Mouse (Mus musculus) heart, postnatal 0 days (tissue): ENCODE results near the gene Mrpl18. TPM values are rescaled to one million over a fixed set of nuclear protein-coding genes. Genes with fewer than 3 reads are reported as not detected.
"Not testable (repeated sequence)": the region's sequence is repeated elsewhere in the genome, so short reads cannot be mapped to it uniquely, and the experiment has no call there.

ENCODE experiments used
- ATAC-seq: fragments of 200-750 bp; cut with Nextera tagmentation; 2 replicates; pipeline ENCODE4 v1.8.0; 2017; ENCODE audit warnings: low read depth, moderate number of reproducible peaks, moderate library complexity; ENCODE audit not compliant: insufficient read depth
- DNase-seq: peaks from one replicate; pipeline ENCODE4 v3.0.0-alpha.2; 2016; ENCODE audit warnings: low spot score
- H3K27ac ChIP-seq: fragments of 300-500 bp; sonication (generic); 2 replicates; pipeline ENCODE4 v1.5.1; 2014; ENCODE audit warnings: low read depth, mild to moderate bottlenecking
- H3K27me3 ChIP-seq: fragments of 300-500 bp; sonication (generic); 2 replicates; pipeline ENCODE4 v1.6.1; 2014; ENCODE audit warnings: low read length, mixed read lengths; ENCODE audit not compliant: control insufficient read depth, insufficient read depth
- H3K36me3 ChIP-seq: fragments of 300-500 bp; sonication (generic); replicated peaks from 2 replicates; pipeline ENCODE4 v1.6.1; 2014; ENCODE audit warnings: low read length, mixed read lengths; ENCODE audit not compliant: control insufficient read depth, insufficient read depth
- H3K4me1 ChIP-seq: fragments of 300-500 bp; sonication (generic); 2 replicates; pipeline ENCODE4 v1.6.1; 2014; ENCODE audit warnings: antibody characterized with exemption; ENCODE audit not compliant: control insufficient read depth, insufficient read depth
- H3K4me2 ChIP-seq: fragments of 300-500 bp; sonication (generic); 2 replicates; pipeline ENCODE4 v1.6.1; 2014; ENCODE audit warnings: low read depth, mild to moderate bottlenecking, low read length, moderate library complexity
- H3K4me3 ChIP-seq: fragments of 300-500 bp; sonication (generic); 2 replicates; pipeline ENCODE4 v1.5.1; 2014; ENCODE audit warnings: low read depth, low read length
- H3K9ac ChIP-seq: fragments of 300-500 bp; sonication (generic); replicated peaks from 2 replicates; pipeline ENCODE4 v1.6.1; 2014; ENCODE audit warnings: low read depth, low read length, mixed read lengths
- H3K9me3 ChIP-seq: fragments of 300-500 bp; sonication (generic); replicated peaks from 2 replicates; pipeline ENCODE4 v1.6.1; 2016; ENCODE audit warnings: low read length; ENCODE audit not compliant: control insufficient read depth
- CTCF ChIP-seq: IDR thresholded peaks from 2 replicates; pipeline ENCODE4 v1.5.1; 2016; ENCODE audit warnings: antibody characterized with exemption, control low read depth, low read depth
- EP300 ChIP-seq: IDR thresholded peaks from 2 replicates; pipeline ENCODE4 v1.6.1; 2016; ENCODE audit warnings: antibody characterized with exemption, low read depth
- WGBS: fragments of 180-500 bp; shearing (Covaris S2); extraction: QIAGEN DNeasy Blood & Tissue Kit; methylation state at CpG from one replicate; pipeline ENCODE4 v1.1.7; 2014; 5-methylcytosine and 5-hydroxymethylcytosine counted together
- polyA plus RNA-seq: library from polyadenylated mRNA; unstranded; fragments of >200 nt; fragmentation: Nextera tagmentation; extraction: Ambion mirVana; gene quantifications from 2 replicates; pipeline ENCODE4 v1.2.1, GENCODE M21; 2015
- total RNA-seq: library from RNA; depleted of rRNA; stranded (reverse); fragments of >200 nt; gene quantifications from 2 replicates; pipeline ENCODE4 v1.2.3, GENCODE M21; 2014; ENCODE audit warnings: low replicate concordance

The Mrpl18 gene
- total and polyA plus RNA-seq, 2 experiments from 2014 or later = 77.5 to 276 TPM

DNA sequence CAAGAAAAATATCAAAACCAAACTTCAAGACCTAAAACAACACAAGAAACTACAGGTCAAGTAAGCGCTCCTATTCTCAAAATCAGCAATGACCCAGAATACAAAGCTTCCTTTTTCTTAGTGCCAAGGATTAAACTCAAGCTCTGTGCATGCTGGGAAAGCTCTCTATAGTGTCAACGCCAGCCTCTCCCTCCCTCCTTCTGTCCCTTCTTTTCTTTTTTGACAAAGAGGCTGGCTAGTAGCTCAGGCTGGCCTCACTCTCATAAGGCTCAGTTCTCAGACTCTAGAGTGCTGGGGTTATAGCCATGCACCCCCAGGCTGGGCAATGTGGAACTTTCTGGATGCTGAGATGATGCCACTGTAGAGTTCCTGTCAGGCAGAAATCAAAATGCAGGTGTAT lies 21.9 kb upstream of the Mrpl18 start:
- Histone ChIP-seq H3K27ac (no peak overlapping the region), H3K4me2 (no peak overlapping the region), H3K4me3 (no peak overlapping the region), H3K27me3 (no peaks in the 10 kb centered on the region), H3K4me1 (no peaks in the 10 kb centered on the region), H3K36me3 (no peaks in the 10 kb centered on the region), H3K9me3 (no peaks in the 10 kb centered on the region), H3K9ac (no peak overlapping the region)
- 56% methylated on average over 2 of the region's 2 CpGs for WGBS
- ATAC-seq = no peak
- TF ChIP-seq EP300 = no peak
- TF ChIP-seq CTCF = no peak
- DNase-seq = no peak

DNA sequence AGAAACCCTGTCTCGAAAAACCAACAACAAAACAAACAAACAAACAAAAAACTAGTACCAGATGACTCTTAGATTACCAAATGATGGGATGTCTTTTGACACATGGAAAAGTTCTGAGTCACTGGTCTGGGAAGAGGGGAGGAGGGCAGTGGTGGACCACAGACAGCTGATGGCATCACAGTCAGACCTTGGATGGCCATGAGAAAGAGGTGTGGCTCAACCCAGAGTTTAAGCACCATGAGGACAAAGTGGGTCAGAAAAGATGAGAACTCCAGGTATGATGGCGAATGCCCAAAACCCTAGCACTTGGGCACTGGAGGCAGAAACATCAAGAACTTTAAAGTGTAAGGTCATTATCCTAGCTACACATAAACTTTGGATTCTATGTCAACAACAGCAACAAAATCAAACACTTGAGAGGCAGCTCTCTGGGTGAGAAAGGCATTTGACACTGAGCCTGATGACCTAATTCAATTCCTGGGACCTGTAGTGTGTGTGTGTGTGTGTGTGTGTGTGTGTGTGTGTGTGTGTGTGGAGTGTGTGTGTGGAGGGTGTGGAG lies 21.3 kb upstream of the Mrpl18 start:
- WGBS = 68% methylated on average over 2 of the region's 2 CpGs
- TF ChIP-seq CTCF = no peak
- TF ChIP-seq EP300 = no peak
- no peak for ATAC-seq

DNA sequence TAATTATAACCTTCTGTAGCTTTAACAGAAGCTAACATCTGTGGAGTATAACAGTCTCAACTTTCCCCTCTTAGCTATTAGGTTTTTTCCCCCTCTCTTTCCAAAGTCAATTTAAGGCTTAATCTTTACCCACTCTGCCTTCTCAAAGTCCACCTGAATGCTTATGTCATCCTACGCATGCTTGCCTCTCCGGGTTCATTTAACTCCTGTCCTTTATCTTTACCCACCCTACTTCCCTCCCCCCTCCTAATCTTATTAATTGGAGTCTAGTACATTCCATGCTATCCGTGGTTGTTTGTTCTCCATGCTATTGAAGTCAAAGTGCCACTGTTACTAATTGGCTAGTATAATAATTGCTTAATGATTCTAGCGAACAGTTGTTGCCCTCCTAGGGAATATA lies 19.6 kb upstream of the Mrpl18 start:
- H3K4me2 ChIP-seq = no peak overlapping the region
- no peaks in the 10 kb centered on the region for H3K27me3 ChIP-seq
- 61% methylated on average over 4 of the region's 4 CpGs for WGBS
- H3K9me3 ChIP-seq = no peaks in the 10 kb centered on the region
- ATAC-seq (no peak), DNase-seq (no peak)
- no peak overlapping the region for H3K27ac ChIP-seq
- no peak overlapping the region for H3K9ac ChIP-seq
- no peaks in the 10 kb centered on the region for H3K36me3 ChIP-seq
- TF ChIP-seq CTCF = no peak
- no peak for TF ChIP-seq EP300
- no peak overlapping the region for H3K4me3 ChIP-seq
- H3K4me1 ChIP-seq = no peaks in the 10 kb centered on the region

More for the DNA sequence above, 21.3 kb upstream of the Mrpl18 start:
- Histone ChIP-seq H3K4me3 (no peak overlapping the region), H3K36me3 (no peaks in the 10 kb centered on the region), H3K27ac (no peak overlapping the region), H3K4me2 (no peak overlapping the region), H3K4me1 (no peaks in the 10 kb centered on the region), H3K27me3 (no peaks in the 10 kb centered on the region), H3K9ac (no peak overlapping the region), H3K9me3 (no peaks in the 10 kb centered on the region)
- no peak for DNase-seq

- H3K9ac ChIP-seq, H3K36me3 ChIP-seq, H3K4me1 ChIP-seq, H3K27me3 ChIP-seq, H3K4me3 ChIP-seq, H3K9me3 ChIP-seq, DNase-seq, ATAC-seq, H3K4me2 ChIP-seq, H3K27ac ChIP-seq: not testable (repeated sequence)
- WGBS = 85% methylated on average over 5 of the region's 5 CpGs
Observed at GRCm38 (mm10) chr17:12931576-12931975, 15.4 kb upstream of the Mrpl18 start.

DNA sequence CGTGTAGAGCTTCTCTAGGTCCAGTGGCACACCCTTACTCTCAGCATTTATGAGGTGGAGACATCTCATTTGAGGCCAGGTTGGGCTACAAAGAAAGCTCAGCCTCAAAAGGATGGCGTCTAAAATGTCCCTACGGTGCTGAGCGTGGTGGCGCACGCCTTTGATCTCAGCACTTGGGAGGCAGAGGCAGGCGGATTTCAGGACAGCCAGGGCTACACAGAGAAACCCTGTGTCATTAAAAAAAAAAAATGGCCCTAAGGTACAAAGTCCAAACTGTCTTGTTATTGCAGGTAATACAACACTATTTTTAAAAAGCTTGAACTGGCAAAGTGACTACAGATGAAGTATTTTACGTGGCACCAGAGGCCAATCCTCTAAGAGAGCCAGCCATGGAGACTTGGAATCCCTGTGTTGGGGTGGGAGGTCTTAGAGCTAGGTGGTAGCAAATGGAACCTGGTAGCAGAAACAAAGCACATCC lies 9.6 kb upstream of the Mrpl18 start:
- 85% methylated on average over 8 of the region's 8 CpGs for WGBS
- peaks cover 51% of the 10 kb centered on the region for H3K36me3 ChIP-seq

GRCm38 (mm10) chr17:12925001-12925400 lies 8.9 kb upstream of the Mrpl18 start:
- Histone ChIP-seq H3K36me3 (peaks cover 58% of the 10 kb centered on the region), H3K27me3 (no peaks in the 10 kb centered on the region), H3K4me2 (no peak overlapping the region), H3K27ac (no peak overlapping the region), H3K4me3 (no peak overlapping the region), H3K9me3 (no peaks in the 10 kb centered on the region), H3K4me1 (no peaks in the 10 kb centered on the region), H3K9ac (no peak overlapping the region)
- 74% methylated on average over 3 of the region's 3 CpGs for WGBS
- DNase-seq = no peak
- no peak for ATAC-seq
- no peak for TF ChIP-seq CTCF
- no peak for TF ChIP-seq EP300

More for the DNA sequence above, 9.6 kb upstream of the Mrpl18 start:
- no peak for TF ChIP-seq CTCF
- no peak for TF ChIP-seq EP300
- no peaks in the 10 kb centered on the region for H3K27me3 ChIP-seq
- no peak for DNase-seq
- no peak overlapping the region for H3K4me2 ChIP-seq
- ATAC-seq = no peak
- no peak overlapping the region for H3K27ac ChIP-seq
- no peaks in the 10 kb centered on the region for H3K4me1 ChIP-seq
- H3K4me3 ChIP-seq = no peak overlapping the region
- H3K9ac ChIP-seq = no peak overlapping the region
- no peaks in the 10 kb centered on the region for H3K9me3 ChIP-seq
